Mouse (Mus musculus) heart, postnatal 14 days (tissue): ENCODE measurements around the gene Tmem270. TPM values are rescaled to one million over a fixed set of nuclear protein-coding genes. Genes with fewer than 3 reads are reported as not detected.
"Not testable (repeated sequence)": the region's sequence is repeated elsewhere in the genome, so short reads cannot be mapped to it uniquely, and the experiment has no call there.

Experiments used
- DNase-seq, 2 experiments: peaks; one replicate each; pipeline ENCODE4 v3.0.0; 2021 to 2022
- intact Hi-C: fragments of 180-260 bp; cut with DNase I; formaldehyde crosslinking; loops from one replicate; pipeline ENCODE4 v1.15.1; 2025
- long read RNA-seq, 2 experiments: library from polyadenylated mRNA; stranded (forward); transcript quantifications; one replicate each; pipeline ENCODE4 v2.0.0; 2021
- total RNA-seq, 2 experiments: library from RNA; stranded (reverse); gene quantifications; 2 replicates each; pipeline ENCODE4 v1.2.3; 2021

Gene Tmem270
- not detected for total RNA-seq
- long read RNA-seq, experiment 1: 0 reads
- long read RNA-seq, experiment 2: 0 reads

DNA sequence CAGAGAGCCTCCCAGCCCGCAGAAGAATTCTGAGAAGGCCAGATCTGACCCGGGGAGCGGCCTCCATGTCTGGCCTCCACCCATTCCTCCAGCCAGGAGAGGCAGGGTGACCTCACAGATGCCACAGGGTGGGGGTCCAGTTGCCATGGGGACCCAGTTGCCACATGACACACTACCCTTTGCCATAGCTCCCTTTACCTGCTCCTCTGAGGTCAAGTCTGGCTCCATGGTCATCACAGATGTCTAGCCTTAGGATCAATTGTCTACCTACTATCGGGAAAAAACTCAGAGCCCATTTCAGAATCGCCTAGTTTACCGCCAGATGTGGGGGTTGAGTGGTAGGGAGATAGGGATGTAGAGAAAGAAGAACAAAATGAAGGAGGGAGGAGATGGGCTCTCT is at the start of gene Tmem270:
Gene Tmem270 (minus strand): TSS at position 101 of the 400 bp plus-strand sequence.
- intact Hi-C loops: loop anchor here (1.0 to 10.0 kb wide), 2 partner anchors 59 to 302 kb away; no protein-coding TSS in a partner anchor
- DNase-seq: no peak

DNA sequence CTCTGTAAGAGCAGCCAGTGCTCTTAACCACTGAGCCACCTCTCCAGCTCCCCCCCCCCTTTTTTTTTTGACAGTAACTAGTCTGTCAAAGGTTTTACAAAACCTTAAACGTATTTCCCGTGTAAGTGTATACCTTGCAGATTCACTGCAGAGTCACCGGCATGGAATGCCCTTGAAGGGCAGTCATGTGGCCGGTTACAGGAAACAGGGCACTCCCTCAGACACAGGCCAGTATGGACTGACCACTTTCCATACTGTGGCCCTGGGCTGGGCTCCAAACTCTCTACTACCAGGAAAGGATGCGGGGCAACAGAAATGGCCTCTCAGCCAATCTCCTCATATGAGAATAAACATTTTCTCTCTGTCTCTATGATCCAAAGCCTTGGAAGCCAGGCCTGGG is 49.0 kb upstream of the Tmem270 start:
- intact Hi-C loops: no loop called here
- DNase-seq: no peak

DNA sequence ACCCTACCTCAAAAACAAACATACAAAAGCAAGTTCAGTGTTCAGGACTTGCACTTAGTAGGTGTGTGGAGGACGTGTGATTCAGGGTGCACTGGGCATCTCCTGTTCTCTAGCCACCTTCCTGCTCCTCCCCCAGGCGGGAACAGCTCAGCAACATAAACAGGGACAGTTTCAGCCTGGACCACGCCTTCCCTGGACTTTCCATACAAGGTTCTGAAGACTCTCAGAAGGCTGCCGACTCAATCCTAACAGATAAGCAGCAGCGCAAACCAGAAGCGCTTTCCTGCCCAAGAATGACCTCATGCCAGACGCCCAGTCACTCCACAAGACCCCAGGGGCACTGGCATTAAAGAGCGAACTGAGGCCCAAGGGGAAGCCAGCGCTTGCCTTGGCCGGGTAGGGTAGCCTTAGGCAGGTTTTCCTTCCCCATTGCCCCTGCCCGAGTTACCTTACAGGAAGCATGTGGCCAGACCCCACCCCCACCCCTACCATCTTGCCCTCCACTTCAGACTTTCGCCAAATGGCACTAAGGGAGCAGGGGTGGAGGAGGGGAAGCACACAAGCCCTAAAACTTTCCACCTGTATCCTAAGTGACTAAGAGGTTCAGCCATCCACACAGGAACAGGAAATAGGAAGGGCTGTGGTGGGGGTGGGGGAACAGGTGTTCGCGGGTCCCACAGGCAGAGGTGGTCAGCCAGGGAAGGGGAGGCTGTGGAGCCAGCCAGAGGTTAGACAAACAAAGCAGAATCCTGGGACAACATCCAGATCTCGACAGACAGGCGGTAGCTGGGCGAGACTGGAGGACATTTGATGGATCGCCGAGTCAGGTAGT is 44.7 kb upstream of the Tmem270 start:
- intact Hi-C loops: no loop called here
- peak; percentile 32 to 34 for DNase-seq

- intact Hi-C loops: no loop called here
- DNase-seq: no peak
Measured at GRCm38 (mm10) chr5:134948085-134948439, 41.5 kb upstream of the Tmem270 start.

DNA sequence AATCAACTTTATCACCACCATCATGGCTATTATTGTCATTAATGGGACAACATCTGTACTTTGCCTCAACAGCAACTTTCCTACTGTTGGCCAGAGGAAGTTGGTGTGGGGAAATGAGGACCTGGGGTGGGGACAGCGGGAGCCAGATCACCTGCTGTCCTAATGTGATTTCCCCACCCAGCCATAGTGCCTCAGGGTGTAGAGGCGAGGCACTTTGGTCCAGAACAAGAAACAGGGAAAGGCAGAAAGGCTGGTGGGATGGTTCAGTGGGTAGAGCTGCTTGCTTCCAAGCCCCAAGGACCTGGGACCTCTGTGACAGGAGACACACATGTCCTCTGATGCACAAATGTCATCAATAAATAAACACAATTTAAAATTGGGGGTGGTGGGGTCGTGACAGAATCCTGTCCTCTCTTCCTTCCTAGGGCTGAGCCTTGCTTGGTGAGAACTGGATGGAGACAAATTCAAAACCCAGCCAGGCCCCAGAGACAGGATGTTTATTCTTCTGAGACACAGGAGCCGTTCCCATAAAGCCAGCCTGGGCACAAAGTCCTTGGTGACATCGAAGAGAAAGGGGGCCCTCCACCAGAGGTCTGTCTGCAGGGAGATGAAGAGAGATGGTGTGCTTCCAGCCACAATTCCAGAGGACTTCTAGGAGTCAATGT is 41.0 kb upstream of the Tmem270 start:
- no peak for DNase-seq
- intact Hi-C loops: no loop called here

DNA sequence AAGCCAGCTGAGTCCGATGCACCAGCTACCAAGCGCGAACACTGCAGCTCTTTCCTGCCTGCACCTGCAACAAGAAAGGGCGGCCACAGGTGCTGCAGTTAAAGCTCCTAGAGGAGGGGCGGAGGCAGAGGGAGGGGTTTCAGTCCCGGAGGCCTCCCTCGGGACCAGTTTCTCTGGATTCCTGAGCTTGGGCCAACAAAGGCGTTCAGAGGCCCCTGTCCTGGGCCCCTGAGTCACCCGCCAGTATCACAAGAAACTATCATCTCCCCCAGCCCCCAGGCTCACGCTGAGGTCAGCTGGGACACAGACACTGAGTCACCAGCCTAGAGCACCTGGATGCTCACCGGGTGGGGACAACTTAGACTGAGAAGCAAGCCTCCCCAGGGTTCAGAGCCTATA is 40.3 kb upstream of the Tmem270 start, which contains the start of gene Cldn4:
Gene Cldn4 (minus strand): TSS at position 78 of the 399 bp plus-strand sequence.
- intact Hi-C loops: no loop called here
- no peak for DNase-seq

DNA sequence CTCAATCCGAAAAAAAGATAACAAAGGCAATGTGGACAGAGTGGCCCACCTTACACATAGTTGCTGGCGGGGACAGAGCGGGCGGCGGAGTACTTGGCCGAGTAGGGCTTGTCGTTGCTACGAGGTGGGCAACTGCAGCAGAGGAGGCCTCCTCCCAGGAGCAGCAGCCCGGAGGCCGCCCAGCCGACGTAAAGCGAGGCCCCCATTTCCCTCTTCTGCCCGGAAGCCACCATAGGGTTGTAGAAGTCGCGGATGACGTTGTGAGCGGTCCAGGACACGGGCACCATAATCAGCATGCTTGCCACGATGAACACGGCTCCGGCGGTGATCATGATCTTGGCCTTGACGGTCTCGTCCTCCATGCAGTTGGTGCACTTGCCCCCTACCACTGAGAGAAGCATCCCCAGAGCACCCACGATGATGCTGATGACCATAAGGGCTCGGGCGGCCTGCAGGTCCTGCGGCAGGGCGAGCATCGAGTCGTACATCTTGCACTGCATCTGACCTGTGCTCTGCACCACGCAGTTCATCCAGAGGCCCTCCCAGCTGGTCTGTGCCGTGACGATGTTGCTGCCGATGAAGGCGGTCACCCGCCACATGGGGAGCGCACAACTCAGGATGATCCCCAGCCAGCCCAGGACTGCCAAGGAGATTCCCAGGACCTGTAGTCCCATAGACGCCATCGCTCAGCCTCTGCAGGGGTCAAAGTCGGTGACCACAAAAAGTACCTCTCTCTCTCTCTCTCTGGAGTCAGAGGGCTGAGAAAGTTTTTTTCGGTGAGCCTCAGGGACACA is 39.7 kb upstream of the Tmem270 start:
- intact Hi-C loops: no loop called here
- no peak for DNase-seq

GRCm38 (mm10) chr5:134945266-134945959 is 38.9 kb upstream of the Tmem270 start:
- no peak for DNase-seq
- intact Hi-C loops: no loop called here

- intact Hi-C loops: no loop called here
- no peak for DNase-seq
Measured at GRCm38 (mm10) chr5:134944179-134944578, 37.6 kb upstream of the Tmem270 start.

GRCm38 (mm10) chr5:134942740-134943139 is 36.2 kb upstream of the Tmem270 start:
- DNase-seq: no peak
- intact Hi-C loops: no loop called here

DNA sequence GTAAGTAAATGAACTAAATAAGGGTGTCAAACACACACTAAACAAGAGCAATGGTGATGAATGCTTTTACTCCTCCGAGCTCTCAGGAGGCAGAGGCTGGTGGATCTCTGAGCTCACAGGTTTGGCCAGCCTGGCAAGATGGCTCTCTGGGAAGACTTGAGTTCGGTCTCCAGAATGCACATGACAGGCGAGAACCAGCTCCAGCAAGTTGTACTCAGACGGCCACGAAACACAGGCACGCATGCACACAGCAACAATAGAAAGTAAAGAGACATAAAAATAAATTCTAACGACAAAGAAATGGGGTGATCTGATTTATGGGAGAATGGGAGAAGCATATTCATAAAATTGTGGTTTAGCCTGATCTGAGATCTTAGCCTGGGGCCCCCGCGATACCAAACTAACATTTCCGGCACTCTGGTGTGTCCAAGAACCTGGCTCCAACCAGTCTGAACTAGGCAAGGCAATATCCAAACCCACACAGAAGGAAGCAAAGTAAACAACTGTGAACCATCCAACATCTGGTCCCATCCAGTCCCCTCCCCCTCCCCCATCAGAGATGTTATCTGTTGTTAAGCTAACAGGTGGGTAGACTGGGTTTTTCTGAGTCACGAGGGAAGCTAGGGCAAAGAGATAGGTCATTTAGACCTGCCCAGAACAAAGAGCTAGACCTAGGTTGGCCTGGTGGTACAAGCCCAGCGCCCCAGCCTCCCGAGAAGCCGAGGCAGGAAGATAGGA is 35.1 kb upstream of the Tmem270 start:
- DNase-seq: no peak
- intact Hi-C loops: no loop called here

- DNase-seq, intact Hi-C loops: not testable (repeated sequence)
Measured at GRCm38 (mm10) chr5:134939554-134939953, 33.0 kb upstream of the Tmem270 start.

DNA sequence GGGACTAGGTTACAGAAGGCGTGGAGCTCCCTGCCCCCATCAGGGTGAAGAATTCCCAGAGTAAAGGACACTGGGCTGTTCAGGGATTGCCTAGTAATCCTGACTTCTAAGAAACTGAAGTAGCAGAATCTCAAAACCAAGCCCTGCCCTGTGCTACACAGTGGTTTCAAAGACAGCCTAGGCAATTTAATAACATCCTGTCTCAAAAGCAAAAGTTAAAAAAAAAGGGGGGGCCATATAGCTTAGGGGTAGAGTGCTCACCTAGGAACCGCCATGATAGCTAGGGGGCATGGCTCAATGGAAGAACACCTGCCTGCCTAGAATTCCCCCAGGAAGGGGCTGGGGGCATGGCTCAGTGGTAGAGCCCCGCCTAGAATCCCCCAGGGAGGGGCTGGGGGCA is 32.5 kb upstream of the Tmem270 start:
- intact Hi-C loops: no loop called here
- DNase-seq: no peak

- DNase-seq: no peak
- intact Hi-C loops: no loop called here
Measured at GRCm38 (mm10) chr5:134936626-134937185, 30.2 kb upstream of the Tmem270 start.

- intact Hi-C loops: no loop called here
- no peak for DNase-seq
Measured at GRCm38 (mm10) chr5:134936051-134936450, 29.5 kb upstream of the Tmem270 start.

- intact Hi-C loops: no loop called here
- no peak for DNase-seq
Measured at GRCm38 (mm10) chr5:134934666-134935065, 28.1 kb upstream of the Tmem270 start.

- not testable (repeated sequence) for DNase-seq
- intact Hi-C loops: loop anchor here (1.0 kb wide), 1 partner anchor 32 kb away; no protein-coding TSS in a partner anchor
Measured at GRCm38 (mm10) chr5:134933686-134934085, 27.2 kb upstream of the Tmem270 start.

DNA sequence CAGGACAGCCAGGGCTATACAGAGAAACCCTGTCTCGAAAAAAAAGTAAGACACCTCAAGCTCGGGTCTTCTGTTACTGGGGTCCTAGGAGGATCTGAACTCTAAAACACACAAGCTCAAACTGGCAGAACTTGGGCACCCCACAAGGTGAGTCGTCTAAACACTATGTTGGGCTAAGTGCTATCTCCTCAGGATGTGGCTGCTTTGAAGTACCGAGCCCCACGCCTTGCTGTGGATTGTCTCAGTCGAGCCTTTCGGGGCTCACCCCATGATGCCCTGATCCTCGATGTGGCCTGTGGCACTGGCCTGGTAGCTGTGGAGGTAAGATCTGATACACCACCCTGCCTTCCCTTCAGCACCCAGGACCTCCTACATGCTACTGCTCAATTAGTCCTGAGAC is 26.7 kb upstream of the Tmem270 start:
- DNase-seq: no peak
- intact Hi-C loops: loop anchor here (1.0 kb wide), 1 partner anchor 32 kb away; no protein-coding TSS in a partner anchor

DNA sequence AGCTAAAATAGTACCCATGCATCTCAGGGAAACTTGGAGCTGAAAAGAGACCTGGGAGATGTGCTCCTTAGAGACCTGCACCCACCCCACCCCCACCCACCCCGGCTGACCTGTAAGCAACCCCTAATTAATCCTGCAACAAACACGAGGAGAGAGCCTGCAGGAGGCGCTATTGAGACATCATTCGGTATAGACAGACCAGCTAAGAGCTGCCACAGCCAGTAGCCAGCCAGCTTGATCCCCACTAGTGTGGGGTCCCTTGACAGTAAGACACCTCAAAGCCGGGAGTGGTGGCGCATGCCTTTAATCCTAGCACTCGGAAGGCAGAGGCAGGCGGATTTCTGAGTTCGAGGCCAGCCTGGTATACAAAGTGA is 26.4 kb upstream of the Tmem270 start:
- peak; percentile 57 to 72 for DNase-seq
- intact Hi-C loops: loop anchor here (1.0 kb wide), 1 partner anchor 32 kb away; no protein-coding TSS in a partner anchor
